Mouse (Mus musculus) lung, embryonic 14.5 days (tissue): Measurements from ENCODE around the gene Ggact. TPM values are rescaled to one million over a fixed set of nuclear protein-coding genes. Genes with fewer than 3 reads are reported as not detected.
A peak's percentile ranks its signal among the peaks of the same experiment; 100 is the strongest.

Experiments used
- ATAC-seq: fragments of 200-750 bp; cut with Nextera tagmentation; 2 replicates; pipeline ENCODE4 v1.8.0; 2017; ENCODE audit warnings: mild to moderate bottlenecking, moderate TSS enrichment, moderate library complexity; ENCODE audit not compliant: insufficient read depth
- DNase-seq: peaks from one replicate; pipeline ENCODE4 v3.0.0-alpha.2; 2015
- H3K27ac ChIP-seq: fragments of 300-500 bp; sonication (generic); 2 replicates; pipeline ENCODE4 v1.5.1; 2014; ENCODE audit warnings: low read depth, mild to moderate bottlenecking, moderate library complexity
- H3K27me3 ChIP-seq: fragments of 300-500 bp; sonication (generic); 2 replicates; pipeline ENCODE4 v1.6.1; 2014; ENCODE audit warnings: low read length, control low read depth; ENCODE audit not compliant: insufficient read depth
- H3K36me3 ChIP-seq: fragments of 300-500 bp; sonication (generic); 2 replicates; pipeline ENCODE4 v1.6.1; 2014; ENCODE audit warnings: control low read depth; ENCODE audit not compliant: insufficient read depth
- H3K4me1 ChIP-seq: fragments of 300-500 bp; sonication (generic); 2 replicates; pipeline ENCODE4 v1.6.1; 2014; ENCODE audit warnings: antibody characterized with exemption, control low read depth; ENCODE audit not compliant: insufficient read depth
- H3K4me2 ChIP-seq: fragments of 300-500 bp; sonication (generic); 2 replicates; pipeline ENCODE4 v1.6.1; 2014; ENCODE audit warnings: mild to moderate bottlenecking
- H3K4me3 ChIP-seq: fragments of 300-500 bp; sonication (generic); 2 replicates; pipeline ENCODE4 v1.5.1; 2014; ENCODE audit warnings: low read depth, low read length
- H3K9ac ChIP-seq: fragments of 300-500 bp; sonication (generic); 2 replicates; pipeline ENCODE4 v1.6.1; 2014
- H3K9me3 ChIP-seq: fragments of 300-500 bp; sonication (generic); 2 replicates; pipeline ENCODE4 v1.6.1; 2016; ENCODE audit warnings: low read depth, low read length, control low read depth
- CTCF ChIP-seq: IDR thresholded peaks from 2 replicates; pipeline ENCODE4 v1.5.1; 2016; ENCODE audit warnings: antibody characterized with exemption, low read depth
- WGBS: fragments of 180-500 bp; shearing (Covaris S2); extraction: QIAGEN DNeasy Blood & Tissue Kit; methylation state at CpG from one replicate; pipeline ENCODE4 v1.1.7; 2014; 5-methylcytosine and 5-hydroxymethylcytosine counted together
- polyA plus RNA-seq: library from polyadenylated mRNA; unstranded; fragments of >200 nt; fragmentation: Nextera tagmentation; extraction: Ambion mirVana; gene quantifications from 2 replicates; pipeline ENCODE4 v1.2.1, GENCODE M21; 2014

The Ggact gene
- 15.5 and 16.1 TPM in 2 replicates for polyA plus RNA-seq

- ATAC-seq (no peak), DNase-seq (no peak)
- TF ChIP-seq CTCF, result no peak
- Histone ChIP-seq H3K27ac (0 out of 2 replicates have a peak within 1 kb of the TSS, but pooled peaks have one; percentile 30), H3K4me2 (peak within 1 kb of the TSS; percentile 83), H3K9me3 (no peaks in the 10 kb centered on the region), H3K4me1 (no peaks in the 10 kb centered on the region), H3K27me3 (no peaks in the 10 kb centered on the region), H3K4me3 (peak within 1 kb of the TSS; percentile 68), H3K36me3 (no peaks in the 10 kb centered on the region), H3K9ac (peak within 1 kb of the TSS; percentile 69)
- WGBS, result 73% methylated on average over 6 of the region's 6 CpGs
Observed at GRCm38 (mm10) chr14:122913657-122914056, at the start of gene Ggact. Gene Ggact (minus strand): TSS chr14:122913757.

- H3K9me3 ChIP-seq, result no peaks in the 10 kb centered on the region
- no peak for TF ChIP-seq CTCF
- DNase-seq (no peak), ATAC-seq (no peak)
- H3K4me1 ChIP-seq, result no peaks in the 10 kb centered on the region
- no peak overlapping the region for H3K4me2 ChIP-seq
- no peaks in the 10 kb centered on the region for H3K27me3 ChIP-seq
- no peak overlapping the region for H3K9ac ChIP-seq
- H3K4me3 ChIP-seq, result no peak overlapping the region
- no peak overlapping the region for H3K27ac ChIP-seq
- 89% methylated on average over 8 of the region's 8 CpGs for WGBS
- H3K36me3 ChIP-seq, result no peaks in the 10 kb centered on the region
Observed at GRCm38 (mm10) chr14:122957941-122958340, 44.4 kb upstream of the Ggact start.

- Histone ChIP-seq H3K27me3 (no peaks in the 10 kb centered on the region), H3K9ac (no peak overlapping the region), H3K36me3 (0 out of 2 replicates have a peak, but pooled peaks cover 4% of the 10 kb centered on the region), H3K9me3 (no peaks in the 10 kb centered on the region), H3K4me1 (no peaks in the 10 kb centered on the region), H3K4me2 (no peak overlapping the region), H3K27ac (no peak overlapping the region), H3K4me3 (no peak overlapping the region)
- DNase-seq (peak; percentile 82), ATAC-seq (peak; percentile 85)
- 14% methylated on average over 1 of the region's 1 CpGs for WGBS
- TF ChIP-seq CTCF, result peak; percentile 78
Observed at GRCm38 (mm10) chr14:122953331-122953730, 39.8 kb upstream of the Ggact start.

- no peak for DNase-seq
- Histone ChIP-seq H3K36me3 (peaks cover 4% of the 10 kb centered on the region; the same call in 1 of the 2 replicates), H3K9me3 (no peaks in the 10 kb centered on the region), H3K4me3 (no peak overlapping the region), H3K9ac (no peak overlapping the region), H3K27me3 (no peaks in the 10 kb centered on the region), H3K4me1 (no peaks in the 10 kb centered on the region), H3K4me2 (no peak overlapping the region), H3K27ac (no peak overlapping the region)
- 91% methylated on average over 1 of the region's 1 CpGs for WGBS
- no peak for TF ChIP-seq CTCF
- ATAC-seq, result no peak
Observed at GRCm38 (mm10) chr14:122952556-122952955, 39.0 kb upstream of the Ggact start.

- no peak for TF ChIP-seq CTCF
- Histone ChIP-seq H3K36me3 (peaks cover 4% of the 10 kb centered on the region; the same call in 1 of the 2 replicates), H3K9ac (no peak overlapping the region), H3K4me1 (no peaks in the 10 kb centered on the region), H3K4me2 (no peak overlapping the region), H3K27me3 (no peaks in the 10 kb centered on the region), H3K27ac (no peak overlapping the region), H3K9me3 (no peaks in the 10 kb centered on the region), H3K4me3 (no peak overlapping the region)
- DNase-seq, result no peak
- ATAC-seq, result no peak
- WGBS, result 89% methylated on average over 6 of the region's 6 CpGs
Observed at GRCm38 (mm10) chr14:122951676-122952445, 38.3 kb upstream of the Ggact start.

GRCm38 (mm10) chr14:122950915-122951314, 37.4 kb upstream of the Ggact start:
- Histone ChIP-seq H3K4me3 (no peak overlapping the region), H3K9me3 (no peaks in the 10 kb centered on the region), H3K36me3 (peaks cover 4% of the 10 kb centered on the region; the same call in 1 of the 2 replicates), H3K4me1 (no peaks in the 10 kb centered on the region), H3K27me3 (no peaks in the 10 kb centered on the region), H3K9ac (no peak overlapping the region), H3K27ac (no peak overlapping the region), H3K4me2 (no peak overlapping the region)
- peak; percentile 61 for TF ChIP-seq CTCF
- DNase-seq (peak; percentile 37), ATAC-seq (no peak)
- WGBS, result 81% methylated on average over 1 of the region's 1 CpGs

- Histone ChIP-seq H3K9me3 (no peaks in the 10 kb centered on the region), H3K36me3 (peaks cover 10% of the 10 kb centered on the region; the same call in 1 of the 2 replicates), H3K4me2 (no peak overlapping the region), H3K4me1 (no peaks in the 10 kb centered on the region), H3K9ac (no peak overlapping the region), H3K27me3 (no peaks in the 10 kb centered on the region), H3K4me3 (no peak overlapping the region), H3K27ac (no peak overlapping the region)
- no peak for TF ChIP-seq CTCF
- DNase-seq, result no peak
- WGBS, result 89% methylated on average over 3 of the region's 3 CpGs
- ATAC-seq, result no peak
Observed at GRCm38 (mm10) chr14:122943475-122943853, 29.9 kb upstream of the Ggact start.
